Mouse (Mus musculus): ENCODE data around the gene Ranbp10.

The Ranbp10 gene

GRCm38 (mm10) chr8:105826861-105827848, at the start of gene Ranbp10, which contains the start of gene Tsnaxip1:
TSS of gene Ranbp10 (minus strand) at chr8:105827350.
TSS of gene Tsnaxip1 (plus strand) at chr8:105827731.
- peak; percentile 94 to 95 for DNase-seq (ENCODE audit: low spot score in 2 of 2)

GRCm38 (mm10) chr8:105874301-105874700, 47.2 kb upstream of the Ranbp10 start:
- DNase-seq (ENCODE audit: low spot score in 2 of 2): no peak

GRCm38 (mm10) chr8:105866364-105867029, 39.3 kb upstream of the Ranbp10 start:
- DNase-seq (ENCODE audit: low spot score in 2 of 2): no peak

GRCm38 (mm10) chr8:105861951-105862350, 34.8 kb upstream of the Ranbp10 start:
- DNase-seq (ENCODE audit: low spot score in 2 of 2): no peak

- peak; percentile 94 to 97 for DNase-seq (ENCODE audit: low spot score in 2 of 2)
Measured at GRCm38 (mm10) chr8:105860143-105860981, 33.2 kb upstream of the Ranbp10 start, which contains the start of gene Nutf2. TSS of gene Nutf2 (plus strand) at chr8:105860580.

- no peak for DNase-seq (ENCODE audit: low spot score in 2 of 2)
Measured at GRCm38 (mm10) chr8:105859314-105859713, 32.2 kb upstream of the Ranbp10 start.

GRCm38 (mm10) chr8:105858495-105858894, 31.3 kb upstream of the Ranbp10 start:
- DNase-seq (ENCODE audit: low spot score in 2 of 2): no peak

GRCm38 (mm10) chr8:105856168-105856835, 29.2 kb upstream of the Ranbp10 start:
- DNase-seq (ENCODE audit: low spot score in 2 of 2): no peak

- DNase-seq (ENCODE audit: low spot score in 2 of 2): peak; percentile 37 to 63
Measured at GRCm38 (mm10) chr8:105855248-105856167, 28.4 kb upstream of the Ranbp10 start.

- DNase-seq (ENCODE audit: low spot score in 2 of 2): peak; percentile 86 to 94
Measured at GRCm38 (mm10) chr8:105854715-105855216, 27.6 kb upstream of the Ranbp10 start, which contains the start of gene Thap11. TSS of gene Thap11 (plus strand) at chr8:105855132.

- no peak for DNase-seq (ENCODE audit: low spot score in 2 of 2)
Measured at GRCm38 (mm10) chr8:105854303-105854702, 27.2 kb upstream of the Ranbp10 start.

GRCm38 (mm10) chr8:105853178-105853577, 26.0 kb upstream of the Ranbp10 start, which contains the start of gene Cenpt:
TSS of gene Cenpt (minus strand) at chr8:105853278.
- DNase-seq (ENCODE audit: low spot score in 2 of 2): no peak

GRCm38 (mm10) chr8:105852146-105852729, 25.1 kb upstream of the Ranbp10 start:
- no peak for DNase-seq (ENCODE audit: low spot score in 2 of 2)

GRCm38 (mm10) chr8:105851651-105852143, 24.5 kb upstream of the Ranbp10 start:
- DNase-seq (ENCODE audit: low spot score in 2 of 2): peak; percentile 81 to 90

GRCm38 (mm10) chr8:105850611-105851010, 23.5 kb upstream of the Ranbp10 start:
- DNase-seq (ENCODE audit: low spot score in 2 of 2): no peak

- no peak for DNase-seq (ENCODE audit: low spot score in 2 of 2)
Measured at GRCm38 (mm10) chr8:105850014-105850413, 22.9 kb upstream of the Ranbp10 start.

- no peak for DNase-seq (ENCODE audit: low spot score in 2 of 2)
Measured at GRCm38 (mm10) chr8:105846678-105847077, 19.5 kb upstream of the Ranbp10 start.

- no peak for DNase-seq (ENCODE audit: low spot score in 2 of 2)
Measured at GRCm38 (mm10) chr8:105839209-105839608, 12.1 kb upstream of the Ranbp10 start.

GRCm38 (mm10) chr8:105836991-105837390, 9.8 kb upstream of the Ranbp10 start:
- DNase-seq (ENCODE audit: low spot score in 2 of 2): no peak
